Mouse (Mus musculus): ENCODE measurements around the gene Slc36a2. TPM values are rescaled to one million over a fixed set of nuclear protein-coding genes. Genes with fewer than 3 reads are reported as not detected.

The Slc36a2 gene
- total and polyA plus RNA-seq, 2 experiments = not detected

DNA sequence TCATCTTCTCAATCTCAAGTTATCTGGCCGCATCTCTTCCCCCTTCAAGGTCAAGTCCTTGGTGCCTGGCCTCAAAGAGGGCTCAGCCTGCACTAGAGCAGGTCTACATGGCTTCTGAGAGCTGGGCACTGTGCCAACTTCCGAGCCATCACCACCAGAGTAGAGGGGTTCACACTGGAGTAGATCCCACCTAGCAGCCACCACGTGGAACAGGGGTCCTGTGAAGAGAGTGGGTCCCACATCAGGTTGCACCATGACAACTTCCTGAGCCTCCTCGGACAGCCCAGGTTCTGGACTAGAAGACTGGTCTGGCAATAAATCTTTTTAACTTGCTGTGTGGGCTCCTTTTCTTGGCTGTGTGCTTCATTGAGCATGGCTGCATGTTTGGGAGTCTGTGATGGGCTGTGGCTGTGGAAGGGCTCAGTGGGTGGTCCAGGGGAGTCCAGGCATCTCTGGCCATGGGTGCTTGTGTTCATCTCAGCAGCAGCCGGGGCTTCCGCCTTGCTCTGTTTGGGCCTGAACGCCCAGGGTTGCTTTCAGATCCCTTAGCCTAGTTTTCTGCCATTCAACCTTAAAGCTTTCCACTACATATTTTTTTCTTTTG, 74.2 kb downstream of the Slc36a2 start:
- DNase-seq (ENCODE audit: extremely low read depth, low read depth, low spot score) = no peak
- Histone ChIP-seq H3K27ac (replicated peaks; ENCODE audit: insufficient read depth, low read depth, low read length) (no peak overlapping the region), H3K27me3 (ENCODE audit: control insufficient read depth, insufficient read depth, low read length) (no peaks in the 10 kb centered on the region), H3K9ac (ENCODE audit: low read depth, low read length) (no peak overlapping the region), H3K4me1 (ENCODE audit: control insufficient read depth, insufficient read depth, low read length) (peaks cover 3% of the 10 kb centered on the region; the same call in 1 of the 2 replicates), H3K4me3 (ENCODE audit: insufficient read depth, low read depth, low read length) (no peak overlapping the region), H3K79me2 (ENCODE audit: control insufficient read depth, insufficient read depth, low read length) (no peaks in the 10 kb centered on the region), H3K36me3 (ENCODE audit: control insufficient read depth, insufficient read depth, low read length) (peaks cover 18% of the 10 kb centered on the region)
- TF ChIP-seq CTCF (IDR thresholded peaks at IDR 0.05; ENCODE audit: low read depth, low read length) (no peak), POLR2A (IDR thresholded peaks at IDR 0.05; ENCODE audit: extremely low read depth, insufficient read depth, low read length) (no peak)
- 84% methylated on average over 7 of the region's 7 CpGs for WGBS

GRCm38 (mm10) chr11:55109521-55110300, 75.2 kb downstream of the Slc36a2 start:
- Histone ChIP-seq H3K4me3 (ENCODE audit: insufficient read depth, low read depth, low read length) (no peak overlapping the region), H3K27ac (replicated peaks; ENCODE audit: insufficient read depth, low read depth, low read length) (no peak overlapping the region), H3K9ac (ENCODE audit: low read depth, low read length) (no peak overlapping the region), H3K36me3 (ENCODE audit: control insufficient read depth, insufficient read depth, low read length) (peaks cover 18% of the 10 kb centered on the region), H3K4me1 (ENCODE audit: control insufficient read depth, insufficient read depth, low read length) (peaks cover 8% of the 10 kb centered on the region), H3K27me3 (ENCODE audit: control insufficient read depth, insufficient read depth, low read length) (no peaks in the 10 kb centered on the region), H3K79me2 (ENCODE audit: control insufficient read depth, insufficient read depth, low read length) (no peaks in the 10 kb centered on the region)
- 69% methylated on average over 7 of the region's 7 CpGs for WGBS
- DNase-seq (ENCODE audit: extremely low read depth, low read depth, low spot score) = no peak
- TF ChIP-seq CTCF (IDR thresholded peaks at IDR 0.05; ENCODE audit: low read depth, low read length) (no peak), POLR2A (IDR thresholded peaks at IDR 0.05; ENCODE audit: extremely low read depth, insufficient read depth, low read length) (no peak)

Other genes starting within 250 kb of the Slc36a2 start
- gene Tnip1, start 222.2 kb downstream of the Slc36a2 start, total RNA-seq (2014; rRNA removed) = 3.0 TPM in 2 replicates
- 7.2 and 8.1 TPM in 2 replicates for gene Tnip1, start 222.2 kb downstream of the Slc36a2 start, polyA plus RNA-seq (2012; rRNA removed)
- 111 and 120 TPM in 2 replicates for gene Anxa6, start 151.6 kb downstream of the Slc36a2 start, total RNA-seq (2014; rRNA removed)
- 87.5 and 91.3 TPM in 2 replicates for gene Anxa6, start 151.6 kb downstream of the Slc36a2 start, polyA plus RNA-seq (2012; rRNA removed)
- 0.13 and 0.55 TPM in 2 replicates for gene Ccdc69, start 106.9 kb downstream of the Slc36a2 start, total RNA-seq (2014; rRNA removed)
- gene Ccdc69, start 106.9 kb downstream of the Slc36a2 start, polyA plus RNA-seq (2012; rRNA removed) = 0.43 TPM in 1 of 2 replicates, not detected in the other
- gene Gm2a, start 87.0 kb downstream of the Slc36a2 start, total RNA-seq (2014; rRNA removed) = 41.1 and 61.8 TPM in 2 replicates
- gene Gm2a, start 87.0 kb downstream of the Slc36a2 start, polyA plus RNA-seq (2012; rRNA removed) = 64.6 and 73.6 TPM in 2 replicates
- gene Slc36a3, start 33.4 kb downstream of the Slc36a2 start, total RNA-seq (2014; rRNA removed) = not detected in 2 replicates
- 0.05 TPM in 1 of 2 replicates, not detected in the other for gene Slc36a3, start 33.4 kb downstream of the Slc36a2 start, polyA plus RNA-seq (2012; rRNA removed)
- gene Slc36a1, start 19.3 kb upstream of the Slc36a2 start, total RNA-seq (2014; rRNA removed) = 7.0 and 12.9 TPM in 2 replicates
- 24.0 and 26.2 TPM in 2 replicates for gene Slc36a1, start 19.3 kb upstream of the Slc36a2 start, polyA plus RNA-seq (2012; rRNA removed)
- under 0.01 TPM in 1 of 2 replicates, not detected in the other for gene Fat2, start 151.5 kb upstream of the Slc36a2 start, total RNA-seq (2014; rRNA removed)
- not detected in 2 replicates for gene Fat2, start 151.5 kb upstream of the Slc36a2 start, polyA plus RNA-seq (2012; rRNA removed)
- gene Sparc, start 238.1 kb upstream of the Slc36a2 start, total RNA-seq (2014; rRNA removed) = 28.0 and 41.7 TPM in 2 replicates
- gene Sparc, start 238.1 kb upstream of the Slc36a2 start, polyA plus RNA-seq (2012; rRNA removed) = 110 and 128 TPM in 2 replicates